Mouse (Mus musculus) embryonic facial prominence, embryonic 11.5 days (tissue): Measurements from ENCODE around the gene Sh3bgr. TPM values are rescaled to one million over a fixed set of nuclear protein-coding genes. Genes with fewer than 3 reads are reported as not detected.

Experiments used
- ATAC-seq: fragments of 200-750 bp; cut with Nextera tagmentation; replicated peaks from 2 replicates; pipeline ENCODE4 v1.8.0; 2017; ENCODE audit warnings: low read depth; ENCODE audit not compliant: insufficient number of reproducible peaks, low FRiP score, low TSS enrichment
- DNase-seq: peaks from one replicate; pipeline ENCODE4 v3.0.0-alpha.2; 2015; ENCODE audit warnings: low spot score
- H3K27ac ChIP-seq: fragments of 300-500 bp; sonication (generic); replicated peaks from 2 replicates; pipeline ENCODE4 v1.5.1; 2014; ENCODE audit warnings: mild to moderate bottlenecking, low read depth, low read length, control low read depth
- H3K27me3 ChIP-seq: fragments of 300-500 bp; sonication (generic); 2 replicates; pipeline ENCODE4 v1.6.1; 2014; ENCODE audit warnings: mild to moderate bottlenecking, low read length, moderate library complexity, mixed read lengths; ENCODE audit not compliant: control insufficient read depth, insufficient read depth
- H3K36me3 ChIP-seq: fragments of 300-500 bp; sonication (generic); replicated peaks from 2 replicates; pipeline ENCODE4 v1.6.1; 2014; ENCODE audit warnings: low read depth, mild to moderate bottlenecking, low read length, moderate library complexity, mixed read lengths; ENCODE audit not compliant: control insufficient read depth, insufficient read depth
- H3K4me1 ChIP-seq: fragments of 300-500 bp; sonication (generic); 2 replicates; pipeline ENCODE4 v1.6.1; 2014; ENCODE audit warnings: low read length, mixed read lengths; ENCODE audit not compliant: control insufficient read depth, insufficient read depth
- H3K4me2 ChIP-seq: fragments of 300-500 bp; sonication (generic); 2 replicates; pipeline ENCODE4 v1.6.1; 2014; ENCODE audit warnings: low read depth, mild to moderate bottlenecking, control low read depth, low read length, moderate library complexity
- H3K4me3 ChIP-seq: fragments of 300-500 bp; sonication (generic); 2 replicates; pipeline ENCODE4 v1.5.1; 2014; ENCODE audit warnings: low read depth, low read length, control low read depth
- H3K9ac ChIP-seq: fragments of 300-500 bp; sonication (generic); replicated peaks from 2 replicates; pipeline ENCODE4 v1.6.1; 2014; ENCODE audit warnings: mild to moderate bottlenecking, control low read depth, low read length
- H3K9me3 ChIP-seq: fragments of 300-500 bp; sonication (generic); replicated peaks from 2 replicates; pipeline ENCODE4 v1.6.1; 2016; ENCODE audit warnings: mild to moderate bottlenecking, low read length, inconsistent platforms, mixed read lengths; ENCODE audit not compliant: control insufficient read depth
- WGBS: fragments of 180-500 bp; shearing (Covaris S2); extraction: QIAGEN DNeasy Blood & Tissue Kit; methylation state at CpG from one replicate; pipeline ENCODE4 v1.1.7; 2014; 5-methylcytosine and 5-hydroxymethylcytosine counted together
- polyA plus RNA-seq: library from polyadenylated mRNA; unstranded; fragments of >200 nt; fragmentation: Nextera tagmentation; extraction: Ambion mirVana; gene quantifications from 2 replicates; pipeline ENCODE4 v1.2.1, GENCODE M21; 2014

The Sh3bgr gene
- polyA plus RNA-seq, 1 experiment from 2014 or later = 3.5 TPM

- Histone ChIP-seq H3K9me3 (no peaks in the 10 kb centered on the region), H3K9ac (peak overlapping the region; percentile 93), H3K36me3 (no peaks in the 10 kb centered on the region), H3K4me2 (peak overlapping the region; percentile 99), H3K4me1 (no peaks in the 10 kb centered on the region), H3K27me3 (no peaks in the 10 kb centered on the region), H3K27ac (no peak overlapping the region), H3K4me3 (peak overlapping the region; percentile 56)
- ATAC-seq (no peak), DNase-seq (no peak)
- WGBS = 83% methylated on average over 20 of the region's 20 CpGs
Measured at GRCm38 (mm10) chr16:96159794-96160346, 40.4 kb upstream of the Sh3bgr start.

GRCm38 (mm10) chr16:96160927-96161326 lies 39.3 kb upstream of the Sh3bgr start:
- 84% methylated on average over 1 of the region's 1 CpGs for WGBS
- no peaks in the 10 kb centered on the region for H3K9me3 ChIP-seq
- no peaks in the 10 kb centered on the region for H3K27me3 ChIP-seq
- no peak for ATAC-seq
- H3K4me2 ChIP-seq = no peak overlapping the region
- H3K4me3 ChIP-seq = no peak overlapping the region
- H3K9ac ChIP-seq = no peak overlapping the region
- no peaks in the 10 kb centered on the region for H3K36me3 ChIP-seq
- no peak overlapping the region for H3K27ac ChIP-seq
- DNase-seq = no peak
- H3K4me1 ChIP-seq = no peaks in the 10 kb centered on the region

GRCm38 (mm10) chr16:96161336-96161735 lies 38.9 kb upstream of the Sh3bgr start:
- ATAC-seq = no peak
- WGBS = 91% methylated on average over 4 of the region's 4 CpGs

GRCm38 (mm10) chr16:96165723-96166264 lies 34.5 kb upstream of the Sh3bgr start:
- WGBS = 74% methylated on average over 4 of the region's 4 CpGs
- no peaks in the 10 kb centered on the region for H3K36me3 ChIP-seq

More at GRCm38 (mm10) chr16:96161336-96161735, 38.9 kb upstream of the Sh3bgr start:
- Histone ChIP-seq H3K9ac (no peak overlapping the region), H3K36me3 (no peaks in the 10 kb centered on the region), H3K4me2 (no peak overlapping the region), H3K27me3 (no peaks in the 10 kb centered on the region), H3K4me1 (no peaks in the 10 kb centered on the region), H3K4me3 (no peak overlapping the region), H3K9me3 (no peaks in the 10 kb centered on the region), H3K27ac (no peak overlapping the region)
- no peak for DNase-seq

GRCm38 (mm10) chr16:96168837-96169236 lies 31.4 kb upstream of the Sh3bgr start:
- Histone ChIP-seq H3K4me2 (no peak overlapping the region), H3K4me1 (no peaks in the 10 kb centered on the region), H3K9ac (no peak overlapping the region), H3K4me3 (no peak overlapping the region), H3K36me3 (no peaks in the 10 kb centered on the region), H3K27me3 (no peaks in the 10 kb centered on the region), H3K27ac (no peak overlapping the region), H3K9me3 (no peaks in the 10 kb centered on the region)
- WGBS = 88% methylated on average over 4 of the region's 4 CpGs
- DNase-seq (no peak), ATAC-seq (no peak)

More at GRCm38 (mm10) chr16:96165723-96166264, 34.5 kb upstream of the Sh3bgr start:
- Histone ChIP-seq H3K27me3 (no peaks in the 10 kb centered on the region), H3K4me1 (no peaks in the 10 kb centered on the region), H3K4me3 (no peak overlapping the region), H3K9me3 (no peaks in the 10 kb centered on the region), H3K4me2 (no peak overlapping the region), H3K27ac (no peak overlapping the region), H3K9ac (no peak overlapping the region)
- ATAC-seq = no peak
- no peak for DNase-seq

- Histone ChIP-seq H3K4me3 (no peak overlapping the region), H3K9ac (no peak overlapping the region), H3K27ac (no peak overlapping the region), H3K4me2 (no peak overlapping the region), H3K4me1 (no peaks in the 10 kb centered on the region), H3K27me3 (no peaks in the 10 kb centered on the region), H3K9me3 (no peaks in the 10 kb centered on the region), H3K36me3 (no peaks in the 10 kb centered on the region)
- ATAC-seq = no peak
- no peak for DNase-seq
- WGBS = 74% methylated on average over 8 of the region's 8 CpGs
Measured at GRCm38 (mm10) chr16:96173648-96174047, 26.6 kb upstream of the Sh3bgr start.

GRCm38 (mm10) chr16:96175399-96175798 lies 24.9 kb upstream of the Sh3bgr start:
- Histone ChIP-seq H3K4me1 (no peaks in the 10 kb centered on the region), H3K27me3 (no peaks in the 10 kb centered on the region), H3K9me3 (no peaks in the 10 kb centered on the region), H3K27ac (no peak overlapping the region), H3K4me3 (no peak overlapping the region), H3K36me3 (no peaks in the 10 kb centered on the region), H3K4me2 (no peak overlapping the region), H3K9ac (no peak overlapping the region)
- ATAC-seq = no peak; the same call in 1 of the 2 replicates
- DNase-seq = peak; percentile 5
- WGBS = 55% methylated on average over 2 of the region's 2 CpGs

GRCm38 (mm10) chr16:96179156-96179555 lies 21.1 kb upstream of the Sh3bgr start:
- no peaks in the 10 kb centered on the region for H3K27me3 ChIP-seq
- H3K9ac ChIP-seq = no peak overlapping the region
- H3K4me2 ChIP-seq = no peak overlapping the region
- no peaks in the 10 kb centered on the region for H3K9me3 ChIP-seq
- no peak overlapping the region for H3K27ac ChIP-seq
- no peak for ATAC-seq
- no peak overlapping the region for H3K4me3 ChIP-seq
- no peak for DNase-seq
- no peaks in the 10 kb centered on the region for H3K36me3 ChIP-seq
- no peaks in the 10 kb centered on the region for H3K4me1 ChIP-seq
